Mouse (Mus musculus) lung, postnatal 4 days (tissue): ENCODE data around the gene Tarsl2.

Source experiments
- DNase-seq, 2 experiments: peaks; one replicate each; pipeline ENCODE4 v3.0.0; 2021

Gene Tarsl2

GRCm38 (mm10) chr7:65663225-65663790 lies 18.6 kb downstream of the Tarsl2 start:
- DNase-seq: no peak

DNA sequence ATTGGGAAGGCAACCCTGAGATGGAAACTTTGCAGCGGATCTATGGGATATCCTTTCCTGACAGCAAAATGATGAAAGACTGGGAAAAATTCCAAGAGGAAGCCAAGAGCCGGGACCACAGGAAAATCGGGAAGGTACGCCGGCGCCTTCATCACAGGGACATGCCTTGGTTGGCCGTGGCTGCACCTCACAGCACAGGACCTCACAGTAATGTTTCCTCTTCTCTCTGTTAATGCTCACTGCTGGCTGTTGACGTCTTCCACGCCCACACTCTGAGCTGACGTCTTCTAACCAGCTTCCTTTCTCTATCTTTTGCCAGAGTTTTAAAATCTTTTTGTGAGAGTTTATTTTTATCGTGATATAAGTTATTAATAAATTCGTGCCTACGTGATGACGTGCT lies 19.2 kb downstream of the Tarsl2 start:
- DNase-seq: no peak

- no peak for DNase-seq
Observed at GRCm38 (mm10) chr7:65667491-65667890, 22.8 kb downstream of the Tarsl2 start.

- no peak for DNase-seq
Observed at GRCm38 (mm10) chr7:65678050-65678449, 33.4 kb downstream of the Tarsl2 start.

- DNase-seq: no peak
Observed at GRCm38 (mm10) chr7:65678900-65679595, 34.4 kb downstream of the Tarsl2 start.

DNA sequence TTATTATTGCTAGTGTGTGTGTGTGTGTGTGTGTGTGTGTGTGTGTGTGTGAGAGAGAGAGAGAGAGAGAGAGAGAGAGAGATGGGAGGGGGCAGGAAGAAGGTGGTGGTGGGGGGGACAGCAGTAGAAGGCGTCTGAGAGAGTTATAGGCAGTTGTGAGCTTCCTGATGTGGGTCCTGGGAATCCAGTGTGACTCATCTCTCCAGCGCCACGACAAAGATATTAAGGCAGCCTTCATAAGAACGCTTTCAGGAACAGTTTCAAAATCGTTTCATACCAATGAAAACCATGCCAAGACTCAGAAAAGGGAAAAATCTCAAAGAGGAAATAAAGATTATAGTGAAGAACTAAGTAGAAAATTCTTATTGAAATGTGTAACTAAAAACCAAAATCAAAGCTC lies 36.5 kb downstream of the Tarsl2 start:
- no peak for DNase-seq

DNA sequence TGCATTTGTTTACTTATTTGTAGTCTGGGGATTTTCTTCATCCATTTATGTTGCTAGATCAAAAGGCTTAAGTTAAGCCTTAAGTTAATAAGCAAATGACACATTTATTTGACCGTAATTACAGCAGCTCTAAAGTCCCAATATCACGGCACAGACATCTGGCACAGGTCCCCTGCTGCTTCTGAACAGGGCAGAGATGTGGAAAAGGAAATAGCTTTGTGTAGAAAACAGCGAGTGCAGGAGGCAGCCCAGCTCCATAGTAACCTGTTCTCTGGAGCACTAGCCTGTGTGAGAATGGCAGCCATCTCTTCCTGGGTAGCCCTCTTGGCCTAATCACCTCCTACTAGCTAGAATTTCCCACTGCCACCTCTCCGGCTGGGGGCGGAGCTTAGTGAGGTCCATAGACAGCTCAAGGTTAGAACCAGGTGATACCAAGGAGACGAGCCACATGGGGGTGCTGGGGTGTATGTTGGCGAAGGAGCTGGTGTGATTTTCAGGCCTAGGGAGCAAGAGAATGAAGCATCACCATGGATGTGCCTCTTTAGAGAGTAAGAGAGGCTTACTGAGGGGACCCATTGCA lies 39.6 kb downstream of the Tarsl2 start:
- no peak for DNase-seq

DNA sequence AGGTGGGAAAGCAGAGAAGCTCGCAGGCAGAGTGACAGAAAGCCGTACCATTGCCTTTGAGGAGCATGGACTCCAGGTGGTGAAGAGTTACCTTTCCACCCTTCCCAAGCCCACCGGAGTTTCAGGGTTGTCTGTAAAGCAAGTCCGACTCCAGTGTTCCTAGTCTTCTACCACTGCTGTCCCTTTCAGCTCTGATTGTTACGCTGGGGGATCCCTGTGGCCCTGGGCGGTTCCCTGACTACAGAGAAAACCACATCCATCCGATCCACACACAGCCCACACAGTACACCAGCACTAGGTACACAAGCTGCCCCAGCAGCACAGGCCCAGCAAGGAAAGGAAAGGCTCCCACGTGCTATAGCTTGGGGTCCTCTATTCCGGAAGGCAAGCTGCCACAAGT lies 42.0 kb downstream of the Tarsl2 start:
- DNase-seq: no peak

GRCm38 (mm10) chr7:65690869-65691268 lies 46.2 kb downstream of the Tarsl2 start, which contains the start of gene Tm2d3:
Tm2d3 (plus strand) TSS chr7:65691169.
- DNase-seq: no peak

DNA sequence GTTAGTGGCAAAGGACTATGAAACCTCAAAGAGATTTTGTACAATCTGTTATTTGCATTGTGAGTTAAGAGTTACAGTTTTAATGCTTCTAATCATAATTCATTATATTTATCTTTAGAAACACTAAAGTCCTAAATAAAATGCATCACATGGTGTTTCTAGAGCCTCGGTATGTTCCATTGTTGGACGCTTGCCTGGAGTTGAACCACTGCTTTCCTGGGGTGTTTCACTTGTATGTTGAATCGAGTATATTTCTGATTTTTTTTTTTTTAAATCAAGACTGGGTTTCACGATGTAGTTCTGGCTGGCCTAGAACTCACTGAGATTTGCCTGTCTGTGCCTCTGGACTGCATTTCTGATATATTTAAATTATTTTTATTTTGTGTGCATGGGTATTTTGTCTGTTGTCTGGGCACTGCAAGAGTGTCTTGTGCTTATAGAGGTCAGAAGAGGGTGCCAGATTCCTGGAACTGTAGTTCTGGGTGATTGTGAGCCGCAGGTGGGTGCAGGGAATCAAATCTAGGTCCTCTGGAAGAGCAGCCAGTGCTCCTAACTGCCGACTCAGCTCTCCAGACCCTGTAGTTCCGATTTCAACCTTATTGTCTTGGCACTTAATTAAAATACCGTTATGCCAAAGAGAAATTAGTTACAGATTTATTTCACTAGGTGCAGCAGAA lies 47.4 kb downstream of the Tarsl2 start:
- DNase-seq: no peak

DNA sequence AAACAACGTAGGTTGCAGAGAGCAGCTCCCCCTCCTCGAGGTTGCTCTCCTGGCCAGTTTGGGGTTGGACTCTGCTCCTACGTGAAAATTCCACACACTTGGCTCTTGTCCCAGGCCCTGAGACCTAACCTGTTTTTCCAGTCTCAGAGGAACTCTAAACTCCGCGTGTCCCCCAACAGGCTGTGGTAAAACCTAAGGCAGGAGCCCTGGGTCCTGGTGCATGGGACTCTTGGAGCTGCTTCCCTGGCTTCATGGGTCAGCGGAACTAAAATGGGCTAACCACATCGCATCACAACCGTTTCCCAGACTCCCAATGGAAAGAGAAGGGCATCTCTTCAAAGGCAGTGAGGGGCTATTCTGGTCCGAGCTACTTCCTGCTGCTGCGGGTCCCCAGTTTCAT lies 48.2 kb downstream of the Tarsl2 start:
- DNase-seq: peak; percentile 73 to 75

DNA sequence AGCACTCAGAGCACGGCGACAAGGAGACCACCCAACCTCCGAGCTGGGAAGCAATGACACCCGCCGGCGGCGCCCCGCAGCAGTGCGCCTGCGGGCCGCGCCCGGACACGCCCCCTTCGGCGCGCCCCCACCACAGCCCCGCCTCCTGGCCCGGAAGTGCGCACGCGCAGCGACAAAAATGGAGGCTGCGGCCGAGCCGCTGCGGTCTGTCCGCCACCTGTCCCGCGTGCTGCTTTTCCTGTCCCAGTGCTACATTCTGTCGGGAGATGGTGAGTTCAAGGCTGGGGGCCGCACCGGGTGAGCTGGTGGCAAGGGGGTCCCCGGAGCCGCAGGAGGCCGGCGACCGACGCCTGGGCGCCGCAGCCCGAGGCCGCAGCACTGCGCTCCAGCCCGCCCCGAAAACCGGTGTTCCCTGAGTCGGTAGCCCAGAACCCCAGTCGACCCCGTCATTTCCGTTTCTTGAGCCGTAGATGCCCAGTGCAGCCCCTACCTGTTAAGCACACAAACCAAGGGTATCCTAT lies 48.7 kb downstream of the Tarsl2 start:
- DNase-seq: peak; percentile 92

GRCm38 (mm10) chr7:65696450-65696849 lies 51.8 kb downstream of the Tarsl2 start:
- DNase-seq: peak in 1 of 2 experiments; percentile 12

DNA sequence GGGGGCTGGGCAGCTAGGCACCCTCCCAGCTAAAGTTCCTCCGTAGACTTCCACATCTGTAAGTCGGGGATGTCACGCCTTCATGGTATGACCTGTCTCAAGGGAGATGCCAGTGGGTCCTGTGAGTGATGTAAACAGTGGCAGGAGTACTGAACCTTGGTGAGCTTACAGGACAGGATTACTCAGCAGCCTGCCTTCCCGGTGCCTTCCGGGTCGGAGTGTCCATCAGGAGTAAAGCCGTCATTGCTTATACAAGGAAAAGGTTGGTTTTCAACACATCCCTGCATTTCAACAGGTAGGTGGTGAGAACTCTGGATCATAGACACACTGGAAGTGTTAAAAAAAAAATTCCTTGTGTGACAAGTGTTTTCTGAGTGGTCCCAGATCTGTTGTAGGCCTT lies 57.4 kb downstream of the Tarsl2 start:
- no peak for DNase-seq

DNA sequence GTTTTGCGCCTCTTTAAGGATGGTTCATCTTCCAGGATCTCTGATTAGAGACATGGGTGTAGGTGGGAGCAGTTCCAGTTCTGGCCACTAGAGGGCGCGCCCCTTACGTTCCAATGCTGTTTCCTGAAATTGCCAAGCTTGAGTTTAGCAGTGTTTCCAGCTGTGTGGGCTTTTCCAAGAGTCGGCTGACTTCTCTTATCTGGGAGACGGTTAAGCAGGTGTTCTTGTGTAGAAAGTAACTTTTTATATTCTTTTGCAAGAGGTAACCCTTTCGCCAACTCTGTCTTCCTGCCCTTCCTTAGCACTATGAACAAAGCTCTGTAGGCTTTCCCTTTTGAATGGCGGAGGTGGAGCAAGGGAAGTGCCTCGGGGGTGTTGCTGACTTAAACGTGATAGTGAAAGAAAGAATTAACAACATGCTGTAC lies 60.1 kb downstream of the Tarsl2 start:
- peak; percentile 69 to 80 for DNase-seq

DNA sequence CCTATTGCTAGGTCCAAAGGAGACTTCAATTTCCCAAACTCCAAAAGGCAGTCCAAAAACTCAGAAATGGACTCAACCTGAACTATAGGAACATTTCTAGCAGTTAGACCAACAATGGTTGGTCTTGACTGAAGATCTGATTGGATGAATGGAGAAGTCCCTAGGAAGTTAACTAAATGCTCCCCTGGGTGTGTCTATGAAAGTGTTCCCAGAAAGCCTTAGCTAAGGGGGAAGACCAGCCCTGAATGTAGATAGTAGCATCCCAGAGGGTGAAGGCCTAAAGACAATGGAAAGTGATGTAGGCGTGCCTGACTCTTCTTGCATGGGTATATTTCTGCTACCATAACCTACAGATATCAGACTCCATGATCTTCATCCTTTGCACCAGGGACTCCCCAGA lies 63.8 kb downstream of the Tarsl2 start:
- DNase-seq: peak in 1 of 2 experiments; percentile 1

DNA sequence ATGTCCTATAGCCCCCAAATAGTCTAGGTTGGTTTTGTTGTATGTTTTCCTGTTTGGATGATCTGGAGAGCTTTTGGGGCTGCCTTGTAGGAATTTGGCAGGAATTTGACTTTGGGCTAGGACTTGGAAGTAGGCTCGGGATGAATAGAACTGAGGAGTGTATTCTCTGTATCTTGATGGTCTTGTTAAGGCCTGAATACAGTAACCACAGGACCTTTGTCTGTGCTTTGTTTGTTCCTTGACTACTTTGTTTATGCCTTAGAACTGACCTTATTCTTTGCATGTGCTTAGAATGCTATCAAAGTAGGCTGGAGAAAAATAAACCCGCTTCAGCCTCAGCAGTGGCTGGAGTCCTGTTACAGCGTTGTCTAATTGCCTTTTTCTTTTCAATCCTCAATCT lies 65.6 kb downstream of the Tarsl2 start:
- no peak for DNase-seq

DNA sequence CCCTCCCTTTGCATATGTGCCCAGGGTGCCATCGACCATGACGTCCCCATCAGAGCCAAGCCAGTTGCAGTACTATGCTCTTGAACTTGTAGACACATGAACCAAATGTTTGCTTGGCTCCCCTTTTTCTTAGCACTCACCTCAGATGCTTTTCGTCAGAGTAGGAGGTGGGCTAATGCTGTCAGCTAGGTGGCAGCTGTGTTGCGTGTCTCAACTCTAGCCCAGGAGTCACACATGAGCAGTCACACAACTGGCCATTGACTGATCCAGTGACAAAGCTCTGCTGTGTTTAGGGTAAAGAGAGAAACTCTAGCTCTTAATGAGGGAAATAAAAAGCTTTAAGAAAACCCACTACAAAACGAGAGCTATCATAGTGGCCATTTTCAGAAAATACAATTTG lies 69.1 kb downstream of the Tarsl2 start:
- DNase-seq: no peak

DNA sequence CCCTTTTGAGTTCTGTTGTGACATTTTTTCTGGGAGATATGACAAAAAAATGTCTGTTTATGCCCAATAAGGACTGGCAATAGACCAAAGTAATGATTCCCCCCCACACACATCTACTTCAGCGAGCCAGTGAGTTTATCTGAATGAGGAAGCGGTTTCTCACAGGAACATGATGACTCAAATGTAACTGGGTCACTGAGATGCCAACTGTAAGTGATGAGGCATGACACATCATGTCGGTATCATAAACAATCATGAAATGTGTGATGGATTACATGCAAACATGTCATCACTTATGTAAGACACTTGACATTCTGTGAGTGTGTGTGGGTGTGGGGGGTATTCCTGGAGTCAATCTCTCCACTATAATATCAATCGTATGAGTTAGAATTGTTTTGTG lies 69.6 kb downstream of the Tarsl2 start:
- DNase-seq: no peak

DNA sequence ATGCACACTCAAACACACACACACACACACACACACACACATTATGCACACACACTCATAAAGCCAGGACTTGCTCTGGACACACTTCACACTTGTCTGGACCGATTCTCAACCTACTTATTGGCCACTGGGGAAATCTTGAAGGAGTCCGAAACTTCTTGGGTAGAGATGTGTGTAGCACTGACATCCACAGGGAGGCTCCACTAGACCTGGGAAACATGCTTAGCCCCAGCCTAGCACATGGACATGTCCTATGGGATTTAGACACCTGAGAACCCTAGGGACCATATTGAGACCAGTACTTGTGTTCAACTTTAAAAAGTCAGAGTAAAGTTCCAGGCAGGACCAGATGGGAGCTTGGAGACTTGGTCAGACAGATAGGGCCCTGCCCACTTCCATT lies 89.3 kb downstream of the Tarsl2 start:
- peak in 1 of 2 experiments; percentile 8 for DNase-seq

DNA sequence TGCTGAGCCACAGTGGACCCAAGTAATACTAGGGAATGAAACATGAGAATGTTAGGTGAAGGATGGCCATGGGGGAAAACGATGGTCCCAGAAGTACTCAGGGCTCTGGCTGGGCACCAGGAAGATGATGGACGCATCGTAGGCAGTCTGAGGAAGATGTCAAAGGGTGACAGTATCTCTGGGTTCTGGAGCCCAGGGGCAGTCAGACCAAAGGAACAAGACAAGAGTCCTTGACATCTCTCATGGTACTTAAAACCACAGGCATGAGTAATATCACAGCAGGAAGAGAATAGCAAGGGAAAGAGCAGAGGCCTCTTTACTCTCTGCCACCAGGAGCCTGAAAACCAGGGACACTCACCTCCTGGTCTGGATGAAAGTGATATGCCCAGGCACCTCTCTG lies 90.6 kb downstream of the Tarsl2 start:
- no peak for DNase-seq

DNA sequence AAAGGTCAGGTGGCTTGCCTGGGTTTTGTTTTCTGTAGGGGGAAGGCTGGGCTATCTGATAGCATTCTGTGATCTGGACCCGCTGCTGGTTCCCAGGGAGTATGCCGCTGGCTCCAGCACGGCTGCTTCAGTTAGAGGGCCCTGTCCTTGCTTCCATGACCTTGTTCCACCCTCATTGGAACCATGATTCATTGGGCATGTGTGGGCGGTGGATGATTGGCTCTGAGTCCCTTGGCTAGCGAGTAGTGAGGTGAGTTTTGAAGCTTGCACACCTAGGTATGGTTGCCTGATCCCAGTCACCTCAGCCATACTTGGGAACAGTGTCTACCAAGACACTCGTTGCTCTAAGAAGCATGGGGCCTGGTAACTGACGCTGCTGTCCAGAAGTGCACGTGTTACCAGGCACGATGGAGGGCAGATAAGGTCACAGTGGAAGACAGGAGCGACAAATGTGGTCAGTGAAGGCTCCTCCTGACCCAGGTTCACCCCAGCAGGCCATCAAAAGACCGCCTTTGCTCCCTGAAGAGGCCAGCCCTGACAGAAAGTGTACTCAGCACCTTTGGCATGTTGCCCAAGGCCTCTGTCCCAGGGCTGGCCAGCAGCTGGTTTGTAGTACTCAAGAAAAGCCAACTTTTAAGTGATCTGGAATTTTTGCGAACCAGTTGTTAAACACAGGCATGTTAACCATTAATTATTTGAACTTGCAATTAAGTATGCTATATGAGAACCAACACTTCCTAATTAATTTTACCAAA lies 92.8 kb downstream of the Tarsl2 start:
- peak; percentile 57 to 70 for DNase-seq
